Mouse (Mus musculus) cerebellum, postnatal 10 days (tissue): ENCODE data around the gene Ftsj3.
"Not testable (repeated sequence)": the region's sequence is repeated elsewhere in the genome, so short reads cannot be mapped to it uniquely, and the experiment has no call there.

Source experiments
- DNase-seq, 2 experiments: peaks; one replicate each; pipeline ENCODE4 v3.0.0; 2021; ENCODE audit warnings: mixed read lengths in 2 of 2

The Ftsj3 gene

GRCm38 (mm10) chr11:106268326-106269059, 12.6 kb upstream of the Ftsj3 start:
- DNase-seq: peak; percentile 88 to 91

GRCm38 (mm10) chr11:106267871-106268270, 12.0 kb upstream of the Ftsj3 start:
- DNase-seq: peak; percentile 71 to 73

GRCm38 (mm10) chr11:106267311-106267852, 11.5 kb upstream of the Ftsj3 start:
- peak; percentile 91 to 93 for DNase-seq

GRCm38 (mm10) chr11:106266431-106266830, 10.6 kb upstream of the Ftsj3 start:
- DNase-seq: peak in 1 of 2 experiments; percentile 23

- DNase-seq: peak in 1 of 2 experiments; percentile 14
Observed at GRCm38 (mm10) chr11:106265570-106265969, 9.7 kb upstream of the Ftsj3 start.

GRCm38 (mm10) chr11:106264988-106265387, 9.1 kb upstream of the Ftsj3 start:
- peak in 1 of 2 experiments; percentile 28 for DNase-seq

- DNase-seq: peak; percentile 45 to 50
Observed at GRCm38 (mm10) chr11:106263963-106264362, 8.1 kb upstream of the Ftsj3 start.

GRCm38 (mm10) chr11:106260826-106261450, 5.1 kb upstream of the Ftsj3 start:
- DNase-seq: peak in 1 of 2 experiments; percentile 11

- peak; percentile 71 to 75 for DNase-seq
Observed at GRCm38 (mm10) chr11:106256775-106257174, 896 bp upstream of the Ftsj3 start.

- DNase-seq: peak in 1 of 2 experiments; percentile 47
Observed at GRCm38 (mm10) chr11:106255174-106255573, 705 bp downstream of the Ftsj3 start.

GRCm38 (mm10) chr11:106254767-106255166, 1.1 kb downstream of the Ftsj3 start:
- DNase-seq: peak in 1 of 2 experiments; percentile 29

GRCm38 (mm10) chr11:106249326-106249725, 6.6 kb downstream of the Ftsj3 start:
- DNase-seq: no peak

GRCm38 (mm10) chr11:106246834-106247233, 9.0 kb downstream of the Ftsj3 start:
- DNase-seq: peak in 1 of 2 experiments; percentile 24

GRCm38 (mm10) chr11:106233978-106234377, 21.9 kb downstream of the Ftsj3 start:
- DNase-seq: not testable (repeated sequence)

GRCm38 (mm10) chr11:106220603-106221002, 35.3 kb downstream of the Ftsj3 start:
- no peak for DNase-seq

GRCm38 (mm10) chr11:106216730-106217490, 39.0 kb downstream of the Ftsj3 start, which contains the start of gene Ddx42:
Gene Ddx42 (plus strand): TSS chr11:106216926.
- DNase-seq: peak; percentile 96 to 97

GRCm38 (mm10) chr11:106215927-106216729, 39.8 kb downstream of the Ftsj3 start, which contains the start of gene Ccdc47:
Gene Ccdc47 (minus strand): TSS chr11:106216344.
- DNase-seq: peak; percentile 96 to 98

- peak in 1 of 2 experiments; percentile 12 for DNase-seq
Observed at GRCm38 (mm10) chr11:106215450-106215859, 40.4 kb downstream of the Ftsj3 start.

- peak in 1 of 2 experiments; percentile 32 for DNase-seq
Observed at GRCm38 (mm10) chr11:106214856-106215255, 41.0 kb downstream of the Ftsj3 start.

- DNase-seq: no peak
Observed at GRCm38 (mm10) chr11:106212771-106213170, 43.1 kb downstream of the Ftsj3 start.

- no peak for DNase-seq
Observed at GRCm38 (mm10) chr11:106202123-106202465, 53.8 kb downstream of the Ftsj3 start, which contains the start of gene Strada. Gene Strada (minus strand): TSS chr11:106202168.
